In genomic region chr11:118544564-118544963, GRCm38 (mm10) we compare ENCODE assay signal across 19 mouse cellular contexts.
A peak's percentile ranks its signal among the peaks of the same experiment; 100 is the strongest.
DNase-seq lines count a peak whose midpoint lies in the region; ATAC-seq and TF ChIP-seq lines count a peak whose summit lies in the region.
"Had no signal": no experiment of that assay in that cellular context is flagged by ENCODE, and none has a peak within 500 bp of the region (broad histone marks: within the 10 kb centered on the region; RNA-seq: fewer than 3 reads in every experiment).

No protein-coding gene starts in this region.

- peak overlapping the region; percentile 23; the same call in 1 of the 2 replicates for H3K27ac ChIP-seq in hindbrain, embryonic 15.5 days (replicated peaks)
- no peak overlapping the region for H3K27ac ChIP-seq in hindbrain, embryonic 12.5 days
- no peak overlapping the region for H3K27ac ChIP-seq in lung, postnatal 0 days (ENCODE audit: low read length)
- no peak overlapping the region for H3K27ac ChIP-seq in heart, embryonic 10.5 days
- H3K27ac ChIP-seq: embryonic facial prominence, embryonic 13.5 days; gastrocnemius, adult 2 months; limb, embryonic 12.5 days; liver, embryonic 14.5 days had no signal

- H3K27me3 ChIP-seq in hindbrain, embryonic 15.5 days: no peaks in the 10 kb centered on the region
- H3K27me3 ChIP-seq in hindbrain, embryonic 12.5 days: no peaks in the 10 kb centered on the region; the same call in 1 of the 2 replicates
- H3K27me3 ChIP-seq in lung, postnatal 0 days (replicated peaks; ENCODE audit: insufficient read depth, low read length): no peaks in the 10 kb centered on the region
- H3K27me3 ChIP-seq in heart, embryonic 10.5 days (ENCODE audit: insufficient read depth, poor library complexity, severe bottlenecking): peaks cover 49% of the 10 kb centered on the region

- peaks cover 40% of the 10 kb centered on the region for H3K4me1 ChIP-seq in hindbrain, embryonic 15.5 days (replicated peaks)
- H3K4me1 ChIP-seq in hindbrain, embryonic 12.5 days: peaks cover 16% of the 10 kb centered on the region
- no peaks in the 10 kb centered on the region for H3K4me1 ChIP-seq in lung, postnatal 0 days (ENCODE audit: insufficient read depth, low read depth, low read length)
- H3K4me1 ChIP-seq in heart, embryonic 10.5 days: no peaks in the 10 kb centered on the region
- H3K4me1 ChIP-seq in lung, adult 2 months (ENCODE audit: control insufficient read depth, insufficient read depth, low read length): no peaks in the 10 kb centered on the region
- H3K4me1 ChIP-seq: limb, embryonic 12.5 days had no signal

- H3K4me3 ChIP-seq in hindbrain, embryonic 15.5 days: no peak overlapping the region
- no peak overlapping the region for H3K4me3 ChIP-seq in hindbrain, embryonic 12.5 days
- H3K4me3 ChIP-seq in lung, postnatal 0 days (ENCODE audit: low read depth, low read length): no peak overlapping the region
- H3K4me3 ChIP-seq in heart, embryonic 10.5 days: no peak overlapping the region
- no peak overlapping the region for H3K4me3 ChIP-seq in lung, adult 2 months (replicated peaks; ENCODE audit: extremely low read depth, low read depth, low read length)
- H3K4me3 ChIP-seq: embryonic facial prominence, embryonic 13.5 days; gastrocnemius, adult 2 months; limb, embryonic 12.5 days had no signal

- no peak for TF ChIP-seq POLR2A in lung, adult 2 months (IDR thresholded peaks at IDR 0.05; ENCODE audit: borderline replicate concordance, extremely low read depth, low read depth, low read length)

- no peaks in the 10 kb centered on the region for H3K9me3 ChIP-seq in hindbrain, embryonic 15.5 days
- H3K9me3 ChIP-seq in hindbrain, embryonic 12.5 days (replicated peaks): no peaks in the 10 kb centered on the region
- H3K9me3 ChIP-seq in lung, postnatal 0 days (ENCODE audit: low read length): no peaks in the 10 kb centered on the region
- H3K9me3 ChIP-seq in heart, embryonic 10.5 days: no peaks in the 10 kb centered on the region
- H3K9me3 ChIP-seq: embryonic facial prominence, embryonic 13.5 days; limb, embryonic 12.5 days had no signal

- WGBS in hindbrain, embryonic 15.5 days: 45% methylated on average over 6 of the region's 6 CpGs
- WGBS in hindbrain, embryonic 12.5 days: 68% methylated on average over 6 of the region's 6 CpGs
- 34% methylated on average over 6 of the region's 6 CpGs for WGBS in lung, postnatal 0 days
- 66% methylated on average over 6 of the region's 6 CpGs for WGBS in heart, embryonic 10.5 days
- 42% methylated on average over 6 of the region's 6 CpGs for WGBS in lung, adult 2 months

- TF ChIP-seq CTCF in lung, postnatal 0 days (IDR thresholded peaks at IDR 0.05): no peak
- no peak for TF ChIP-seq CTCF in lung, adult 2 months (IDR thresholded peaks at IDR 0.05; ENCODE audit: insufficient read depth, low read length)

- H3K36me3 ChIP-seq in hindbrain, embryonic 15.5 days: no peaks in the 10 kb centered on the region
- H3K36me3 ChIP-seq in hindbrain, embryonic 12.5 days: no peaks in the 10 kb centered on the region
- no peaks in the 10 kb centered on the region for H3K36me3 ChIP-seq in lung, postnatal 0 days (ENCODE audit: insufficient read depth, low read length)
- no peaks in the 10 kb centered on the region for H3K36me3 ChIP-seq in heart, embryonic 10.5 days
- H3K36me3 ChIP-seq: embryonic facial prominence, embryonic 13.5 days; limb, embryonic 12.5 days had no signal

- no peak for ATAC-seq in hindbrain, embryonic 15.5 days (ENCODE audit: low FRiP score, low read depth)
- no peak for ATAC-seq in hindbrain, embryonic 12.5 days (ENCODE audit: low FRiP score)
- ATAC-seq in lung, postnatal 0 days: no peak
- ATAC-seq: intestine, embryonic 16.5 days had no signal

- DNase-seq in lung, postnatal 36 days: peak; percentile 4
- no peak for DNase-seq in lung, postnatal 0 days (ENCODE audit: low spot score)
- DNase-seq in cerebellum, adult 11-12 months: peak; percentile 69
- DNase-seq in cerebellum, postnatal 25 days: peak; percentile 72 to 86
- no peak for DNase-seq in heart, embryonic 10.5 days (ENCODE audit: low spot score)
- no peak for DNase-seq in lung, adult 2 months
- DNase-seq: adrenal gland, postnatal 10 days; gastrocnemius, adult 2 months; heart, adult 11 months; lung, postnatal 10 days; right cerebral cortex, adult 18-20 months; spleen, adult 18-20 months; thymus, adult 18-20 months had no signal

- no peak overlapping the region for H3K9ac ChIP-seq in hindbrain, embryonic 15.5 days
- H3K9ac ChIP-seq in hindbrain, embryonic 12.5 days: no peak overlapping the region
- no peak overlapping the region for H3K9ac ChIP-seq in lung, postnatal 0 days (replicated peaks; ENCODE audit: low read depth)
- H3K9ac ChIP-seq: embryonic facial prominence, embryonic 13.5 days; limb, embryonic 12.5 days; liver, embryonic 14.5 days had no signal

- no peak overlapping the region for H3K4me2 ChIP-seq in hindbrain, embryonic 15.5 days
- no peak overlapping the region for H3K4me2 ChIP-seq in hindbrain, embryonic 12.5 days (replicated peaks)
- no peak overlapping the region for H3K4me2 ChIP-seq in lung, postnatal 0 days (replicated peaks; ENCODE audit: low read depth, low read length)
- H3K4me2 ChIP-seq: embryonic facial prominence, embryonic 13.5 days; limb, embryonic 12.5 days had no signal

- no peak for TF ChIP-seq EP300 in lung, postnatal 0 days (IDR thresholded peaks at IDR 0.05)

Comparison
In these comparisons a context has a peak if more than half of its experiments do, and no peak if none do; other contexts are left out.
1. DNase-seq: peak in lung, postnatal 36 days (single experiment), cerebellum, adult 11-12 months (single experiment) and cerebellum, postnatal 25 days (2 of 2); none in lung, postnatal 0 days (single experiment), heart, embryonic 10.5 days (single experiment) and lung, adult 2 months (single experiment).